Mouse (Mus musculus) naive thymus-derived CD4-positive, alpha-beta T cell, adult 2 months (primary cell): Measurements from ENCODE around the gene Cyb561d2.

Experiments
- DNase-seq: peaks from one replicate; pipeline ENCODE4 v3.0.0-alpha.2; 2011; ENCODE audit warnings: low read depth

The Cyb561d2 gene

DNA sequence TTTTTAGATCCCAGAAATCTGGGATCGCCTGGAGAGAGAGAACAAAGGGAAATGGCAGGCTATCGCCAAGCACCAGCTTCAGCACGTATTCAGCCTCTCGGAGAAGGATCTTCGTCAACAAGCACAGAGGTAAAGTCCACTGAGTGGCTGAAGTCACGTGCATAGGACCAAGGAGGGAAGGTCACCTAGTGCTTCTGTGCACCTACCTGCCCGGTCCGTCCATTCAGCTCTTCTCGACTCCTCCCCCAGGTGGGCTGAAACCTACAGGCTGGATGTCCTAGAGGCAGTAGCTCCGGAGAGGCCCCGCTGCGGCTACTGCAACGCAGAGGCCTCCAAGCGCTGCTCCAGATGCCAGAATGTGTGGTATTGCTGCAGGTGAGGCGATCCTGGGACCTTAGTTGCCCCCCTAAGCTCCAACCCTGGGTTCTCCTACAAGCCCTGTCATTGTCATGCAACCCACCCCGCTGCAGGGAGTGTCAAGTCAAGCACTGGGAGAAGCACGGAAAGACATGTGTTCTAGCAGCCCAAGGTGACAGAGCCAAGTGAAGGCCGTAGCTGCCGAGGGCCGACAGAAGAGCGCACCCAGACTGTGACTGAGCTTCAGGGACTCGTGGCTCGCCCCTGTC lies 8.6 kb upstream of the Cyb561d2 start:
- DNase-seq, result no peak

DNA sequence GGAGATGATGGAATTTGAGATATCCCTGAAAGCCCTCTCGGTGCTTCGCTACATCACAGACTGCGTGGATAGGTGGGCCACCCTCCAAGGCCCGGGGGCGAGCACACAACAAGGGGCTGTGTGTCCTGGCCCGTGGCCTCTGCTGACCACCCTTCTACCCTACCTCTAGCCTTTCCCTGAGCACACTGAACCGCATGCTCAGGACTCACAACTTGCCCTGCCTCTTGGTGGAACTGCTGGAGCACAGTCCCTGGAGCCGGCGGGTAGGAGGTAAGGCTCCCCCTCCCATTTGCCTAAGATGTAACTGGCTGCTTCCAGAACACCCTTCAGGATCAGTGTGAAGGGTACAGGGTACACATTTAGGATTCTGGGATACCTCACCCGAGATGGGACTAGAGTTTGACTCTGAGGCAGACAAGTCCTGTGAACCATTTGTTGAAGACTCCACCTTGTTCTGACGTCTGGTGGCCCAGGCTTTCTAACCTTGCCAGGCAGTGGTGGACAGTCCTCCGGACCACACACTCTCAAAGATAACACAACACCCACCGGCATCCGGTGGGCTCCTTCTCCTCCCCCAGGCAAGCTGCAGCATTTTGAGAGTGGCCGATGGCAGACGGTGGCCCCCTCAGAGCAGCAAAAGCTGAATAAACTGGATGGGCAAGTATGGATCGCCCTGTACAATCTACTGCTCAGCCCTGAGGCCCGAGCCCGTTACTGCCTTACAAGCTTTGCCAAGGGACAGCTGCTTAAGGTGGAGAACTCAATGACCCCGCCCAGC lies 7.5 kb upstream of the Cyb561d2 start:
- DNase-seq, result no peak

DNA sequence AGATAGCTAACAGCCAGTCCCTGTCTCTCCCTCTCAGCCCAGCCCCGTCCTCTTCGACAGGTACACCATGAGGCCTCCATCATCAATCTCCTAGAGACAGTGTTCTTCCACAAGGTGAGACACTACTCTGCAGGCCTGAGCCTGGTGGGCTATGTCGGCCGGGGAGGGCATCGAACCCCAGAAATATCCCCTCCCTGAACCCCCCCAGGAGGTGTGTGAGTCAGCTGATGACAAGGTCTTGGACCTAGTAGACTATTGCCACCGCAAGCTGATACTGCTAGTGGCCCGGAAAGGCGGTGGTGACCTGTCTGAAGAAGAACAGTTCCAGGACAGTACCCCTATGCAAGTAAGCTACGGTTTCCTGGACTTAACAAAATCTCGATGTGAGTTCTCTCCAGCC lies 6.8 kb upstream of the Cyb561d2 start:
- no peak for DNase-seq

DNA sequence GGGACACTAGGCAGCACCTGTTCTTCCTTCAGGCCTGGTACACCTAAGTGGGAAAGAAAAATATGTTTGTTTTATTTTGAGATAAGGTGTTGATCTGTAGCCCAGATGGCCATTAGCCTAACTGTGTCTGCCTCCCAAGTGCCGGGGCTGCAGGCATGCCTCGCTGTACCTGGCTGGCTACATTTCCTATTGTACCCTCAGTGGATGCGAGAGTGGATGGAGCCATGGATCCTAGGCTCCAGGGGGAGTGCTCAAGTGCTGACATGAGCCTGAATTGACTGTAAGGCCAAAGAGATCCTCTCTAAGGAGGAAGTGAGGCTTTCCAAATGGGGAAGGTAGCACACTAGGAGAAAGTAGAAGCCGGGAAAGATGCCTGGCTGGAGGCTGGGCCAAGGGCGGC lies 6.0 kb upstream of the Cyb561d2 start:
- no peak for DNase-seq

DNA sequence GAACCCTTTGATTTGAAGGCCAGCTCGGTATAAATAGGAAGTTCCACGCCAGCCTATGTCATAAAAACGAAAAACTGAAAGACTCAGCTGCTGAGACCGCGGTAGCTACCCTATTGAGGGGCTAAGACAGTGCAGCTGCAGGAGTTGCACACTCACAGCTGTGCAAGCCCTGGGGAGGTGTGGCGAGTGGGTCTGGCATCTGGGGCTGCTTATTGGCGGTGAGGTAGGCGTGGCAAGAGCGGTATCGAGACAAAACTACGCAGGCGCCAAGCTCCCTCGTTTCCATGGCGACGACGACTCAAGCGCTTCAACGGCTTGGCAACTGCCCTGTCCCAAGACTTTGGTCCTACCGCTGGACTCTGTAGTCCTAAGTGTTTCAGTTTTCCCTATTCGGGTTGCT lies 5.0 kb upstream of the Cyb561d2 start, which contains the start of gene Zmynd10:
Gene Zmynd10 (plus strand): TSS at position 273 of the 400 bp plus-strand sequence.
- peak; percentile 90 for DNase-seq

DNA sequence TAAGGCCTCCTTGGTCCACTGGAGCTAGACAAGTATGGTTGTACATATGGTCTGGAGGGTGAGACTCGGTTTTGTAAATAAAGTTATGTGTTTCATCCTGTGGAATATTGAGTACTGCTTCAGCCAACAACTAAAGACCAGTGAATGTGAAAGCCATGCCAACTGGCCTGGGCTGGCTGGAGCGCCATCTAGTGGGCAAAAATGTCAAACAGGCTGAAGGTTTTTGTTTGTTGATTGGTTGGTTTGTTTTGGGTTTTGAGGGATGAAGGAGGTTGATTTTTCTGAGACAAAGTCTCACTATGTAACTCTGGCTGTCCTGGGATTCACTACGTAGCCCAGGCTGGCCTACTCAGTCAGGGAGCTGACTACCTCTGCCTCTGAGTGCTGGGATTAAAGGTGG lies 3.6 kb upstream of the Cyb561d2 start:
- DNase-seq, result peak; percentile 90

DNA sequence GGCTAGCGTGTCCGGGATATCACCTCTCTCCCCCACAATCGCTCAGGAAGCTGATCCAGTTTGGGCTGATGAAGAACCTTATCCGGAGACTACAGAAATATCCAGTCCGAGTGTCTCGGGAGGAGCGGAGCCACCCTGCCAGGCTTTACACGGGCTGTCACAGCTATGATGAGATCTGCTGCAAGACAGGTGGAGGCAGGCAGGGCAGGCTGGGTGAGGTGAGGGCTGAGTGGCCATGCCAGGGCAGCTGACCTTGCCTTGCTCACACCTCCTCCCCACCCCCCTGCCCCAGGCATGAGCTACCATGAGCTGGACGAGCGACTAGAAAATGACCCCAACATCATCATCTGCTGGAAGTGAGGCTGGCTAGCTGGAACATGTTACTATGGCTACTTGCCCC lies 3.2 kb upstream of the Cyb561d2 start:
- no peak for DNase-seq

DNA sequence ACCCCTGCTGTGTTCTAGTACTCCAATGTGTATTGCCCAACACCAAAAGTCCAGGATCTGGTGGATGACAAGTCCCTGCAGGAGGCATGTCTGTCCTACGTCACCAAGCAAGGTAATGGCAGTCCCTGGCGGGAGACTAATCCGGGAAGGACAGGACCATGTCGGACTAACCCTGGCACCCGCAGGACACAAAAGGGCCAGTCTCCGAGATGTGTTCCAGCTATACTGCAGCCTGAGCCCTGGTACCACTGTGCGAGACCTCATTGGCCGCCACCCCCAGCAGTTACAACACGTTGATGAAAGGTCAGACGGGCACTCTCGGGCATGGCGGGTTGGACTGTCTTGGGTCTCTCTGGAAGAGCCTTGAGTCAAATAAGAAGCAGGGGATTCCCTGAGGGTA lies 2.7 kb upstream of the Cyb561d2 start:
- no peak for DNase-seq

DNA sequence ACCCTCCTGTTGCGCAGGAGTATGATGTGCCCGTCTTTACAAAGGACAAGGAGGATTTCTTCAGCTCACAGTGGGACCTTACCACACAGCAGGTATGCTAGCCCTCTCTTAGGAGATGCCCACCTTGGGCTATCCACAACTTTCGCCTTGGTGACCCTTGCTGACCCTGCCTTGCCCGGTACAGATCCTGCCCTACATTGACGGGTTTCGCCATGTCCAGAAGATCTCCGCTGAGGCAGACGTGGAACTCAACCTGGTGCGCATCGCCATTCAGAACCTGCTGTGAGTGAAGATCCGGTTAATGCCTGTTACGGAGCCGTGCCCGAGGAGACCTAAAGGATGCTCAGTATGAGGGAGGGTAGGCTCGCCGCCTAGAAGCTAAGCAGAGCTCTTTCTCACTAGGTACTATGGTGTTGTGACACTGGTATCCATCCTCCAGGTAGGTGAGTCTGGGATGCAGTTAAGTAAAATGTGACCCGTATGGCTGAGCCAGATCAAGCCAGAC lies 2.3 kb upstream of the Cyb561d2 start:
- DNase-seq, result no peak

DNA sequence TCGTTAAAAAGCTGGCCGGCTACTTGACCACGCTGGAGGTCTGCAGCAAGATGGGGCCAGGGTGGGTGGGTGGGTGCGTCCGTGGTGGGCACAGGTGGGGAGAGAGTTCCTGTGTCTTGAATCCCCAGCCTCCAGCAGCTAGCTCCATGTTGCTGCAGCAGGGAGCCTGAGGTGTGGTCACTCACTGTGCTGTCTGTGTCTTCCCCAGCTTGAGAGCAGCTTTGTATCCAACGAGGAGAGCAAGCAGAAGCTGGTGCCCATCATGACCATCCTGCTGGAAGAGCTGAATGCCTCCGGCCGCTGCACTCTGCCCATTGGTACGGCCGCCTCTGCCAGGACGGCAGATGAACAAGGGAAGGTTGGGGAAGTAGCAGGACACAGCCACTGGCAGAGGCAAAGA lies 1.3 kb upstream of the Cyb561d2 start:
- no peak for DNase-seq

DNA sequence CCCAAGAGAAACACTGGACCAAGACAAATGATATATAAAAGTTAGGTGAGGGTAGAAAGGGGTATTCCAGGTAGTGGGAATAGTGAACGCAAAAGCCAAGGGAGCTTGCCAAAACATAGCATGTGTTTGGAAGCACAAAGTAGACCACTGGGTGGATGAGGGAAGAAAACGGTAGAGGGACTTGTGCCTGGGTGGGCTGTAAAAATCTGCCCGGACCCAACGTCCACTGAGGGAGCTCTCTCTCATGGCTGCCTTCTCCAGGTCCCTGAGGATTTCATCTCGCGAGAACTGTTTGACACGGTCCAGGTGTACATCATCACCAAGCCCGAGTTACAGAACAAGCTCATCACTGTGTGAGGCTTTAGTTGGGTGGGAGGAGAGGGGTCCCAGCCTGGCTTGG lies 728 bp upstream of the Cyb561d2 start:
- no peak for DNase-seq

DNA sequence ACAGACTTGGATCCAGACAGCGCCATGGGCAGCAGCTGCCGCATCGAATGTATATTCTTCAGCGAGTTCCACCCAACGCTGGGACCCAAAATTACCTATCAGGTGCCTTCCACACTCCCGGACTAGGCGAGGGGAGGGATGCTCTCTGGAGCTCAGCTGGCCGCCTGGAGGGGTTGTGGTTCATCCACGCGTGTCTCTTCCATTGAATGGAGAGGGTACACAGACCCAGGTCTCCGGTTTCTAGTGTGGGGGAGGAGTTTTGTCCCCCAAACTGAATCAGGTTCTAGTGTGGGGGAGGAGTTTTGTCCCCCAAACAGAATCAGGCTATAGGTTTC lies 326 bp upstream of the Cyb561d2 start:
- DNase-seq, result no peak

DNA sequence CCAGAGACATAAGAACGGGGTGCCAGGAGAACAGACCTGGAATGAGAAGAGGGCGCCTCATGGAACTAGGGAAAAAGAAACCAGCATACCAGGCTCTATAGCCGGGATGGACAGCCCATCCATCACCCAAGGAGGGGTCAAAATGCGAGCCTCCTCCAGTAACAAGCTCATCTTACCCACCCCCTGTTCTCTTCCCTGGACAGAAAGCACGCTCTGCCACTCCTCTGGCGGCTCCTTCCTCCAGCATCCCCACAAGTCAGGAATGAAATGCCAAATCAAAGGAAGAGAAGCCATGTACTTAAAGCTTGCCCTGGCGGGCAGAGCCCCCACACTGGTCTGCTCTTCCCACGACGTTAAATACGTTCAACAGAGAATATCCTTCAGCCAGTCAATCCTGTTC lies 988 bp downstream of the Cyb561d2 start:
- no peak for DNase-seq

DNA sequence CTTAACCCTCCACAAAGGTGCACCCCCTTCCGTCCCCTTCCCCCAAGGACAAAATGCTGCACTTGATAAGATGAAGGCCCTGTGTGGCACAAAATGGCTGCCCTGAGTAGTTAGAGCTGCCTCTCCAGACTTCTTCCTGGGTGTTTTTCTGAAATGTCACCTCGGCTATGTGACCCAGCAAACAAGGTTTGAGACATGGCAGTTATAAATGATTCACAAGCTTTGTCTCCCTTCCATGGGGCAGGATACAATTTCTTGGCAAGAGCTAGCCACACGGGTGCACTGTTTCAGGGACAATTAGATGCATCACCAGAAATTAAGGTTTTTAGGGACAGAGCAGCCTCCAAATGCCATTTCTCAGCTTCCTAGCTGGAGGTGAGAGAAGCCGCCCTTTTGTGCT lies 1.6 kb downstream of the Cyb561d2 start:
- DNase-seq, result no peak

DNA sequence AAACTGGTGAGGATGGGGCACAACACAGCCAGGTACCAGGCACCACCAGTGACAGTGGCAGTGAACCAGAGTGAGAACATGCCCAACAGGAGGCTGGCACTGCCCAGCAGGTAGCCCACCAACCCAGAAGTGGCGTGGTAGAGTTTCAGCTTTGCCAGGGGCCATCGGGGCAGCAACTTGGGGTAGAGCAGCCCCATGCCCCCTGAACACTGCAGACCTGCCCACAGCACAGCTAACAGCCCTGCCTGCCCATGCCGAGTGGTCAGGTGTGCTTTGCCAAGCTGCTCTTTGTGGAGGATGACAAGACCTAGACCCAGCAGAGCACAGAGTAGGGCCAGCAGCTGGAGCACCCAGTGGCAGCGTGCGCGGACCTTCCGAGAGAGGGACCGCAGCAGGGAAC lies 2.1 kb downstream of the Cyb561d2 start:
- no peak for DNase-seq

DNA sequence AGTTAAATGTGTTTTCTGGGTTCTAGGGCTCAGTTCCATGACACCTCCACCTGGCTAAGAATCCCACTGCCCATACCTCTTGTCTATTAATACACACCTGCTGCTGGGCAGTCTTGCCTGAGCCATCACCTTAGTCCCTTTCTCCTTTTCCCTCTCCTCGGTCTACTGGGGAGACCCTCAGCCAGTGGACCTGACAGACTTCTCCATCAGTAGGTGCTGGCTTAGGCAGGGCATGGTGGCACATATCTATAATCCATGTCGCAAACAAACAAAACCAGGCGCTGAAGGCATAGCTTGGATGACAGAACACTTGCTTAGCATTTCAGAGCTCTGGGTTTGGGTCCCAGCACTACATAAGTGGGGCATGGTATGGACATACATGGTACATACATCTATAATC lies 3.3 kb downstream of the Cyb561d2 start:
- no peak for DNase-seq

DNA sequence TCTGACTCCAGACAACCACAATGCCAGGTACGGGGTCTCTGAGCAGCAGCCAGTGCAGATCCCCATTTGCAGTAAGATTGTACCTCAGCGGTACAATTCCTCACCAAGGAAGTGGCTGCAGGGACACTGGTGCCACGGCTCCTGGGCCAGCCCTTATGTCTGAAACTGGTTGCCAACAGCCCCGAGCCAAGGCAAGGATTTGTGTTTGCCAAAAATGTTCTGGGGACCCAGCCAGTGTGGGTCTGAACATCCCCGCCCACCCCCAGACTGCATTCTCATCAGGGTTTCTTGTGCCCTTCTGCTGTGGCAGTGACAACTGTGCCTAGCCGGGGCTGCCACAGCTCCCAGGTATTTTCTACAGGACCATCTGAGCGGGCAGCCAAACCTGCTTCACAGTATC lies 3.8 kb downstream of the Cyb561d2 start:
- DNase-seq, result no peak

DNA sequence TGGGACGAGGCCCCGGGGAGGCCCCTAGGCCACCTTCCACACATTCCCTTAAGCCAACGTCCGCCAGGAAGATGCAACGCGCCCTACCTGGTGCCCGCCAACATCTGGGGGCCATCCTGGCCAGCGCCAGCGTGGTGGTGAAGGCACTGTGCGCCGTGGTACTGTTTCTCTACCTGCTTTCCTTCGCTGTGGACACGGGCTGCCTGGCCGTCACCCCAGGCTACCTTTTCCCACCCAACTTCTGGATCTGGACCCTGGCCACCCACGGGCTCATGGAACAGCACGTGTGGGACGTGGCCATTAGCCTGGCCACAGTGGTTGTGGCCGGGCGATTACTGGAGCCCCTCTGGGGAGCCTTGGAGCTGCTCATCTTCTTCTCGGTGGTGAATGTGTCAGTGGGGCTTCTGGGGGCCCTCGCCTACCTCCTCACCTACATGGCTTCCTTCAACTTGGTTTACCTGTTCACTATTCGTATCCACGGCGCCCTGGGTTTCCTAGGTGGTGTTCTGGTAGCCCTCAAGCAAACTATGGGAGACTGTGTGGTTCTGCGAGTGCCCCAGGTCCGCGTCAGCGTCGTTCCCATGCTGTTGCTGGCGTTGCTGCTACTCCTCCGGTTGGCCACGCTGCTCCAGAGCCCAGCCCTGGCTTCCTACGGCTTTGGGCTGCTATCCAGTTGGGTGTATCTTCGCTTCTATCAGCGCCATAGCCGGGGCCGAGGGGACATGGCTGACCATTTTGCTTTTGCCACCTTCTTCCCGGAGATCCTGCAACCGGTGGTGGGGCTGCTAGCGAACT lies 7.4 kb downstream of the Cyb561d2 start:
- peak; percentile 43 for DNase-seq

DNA sequence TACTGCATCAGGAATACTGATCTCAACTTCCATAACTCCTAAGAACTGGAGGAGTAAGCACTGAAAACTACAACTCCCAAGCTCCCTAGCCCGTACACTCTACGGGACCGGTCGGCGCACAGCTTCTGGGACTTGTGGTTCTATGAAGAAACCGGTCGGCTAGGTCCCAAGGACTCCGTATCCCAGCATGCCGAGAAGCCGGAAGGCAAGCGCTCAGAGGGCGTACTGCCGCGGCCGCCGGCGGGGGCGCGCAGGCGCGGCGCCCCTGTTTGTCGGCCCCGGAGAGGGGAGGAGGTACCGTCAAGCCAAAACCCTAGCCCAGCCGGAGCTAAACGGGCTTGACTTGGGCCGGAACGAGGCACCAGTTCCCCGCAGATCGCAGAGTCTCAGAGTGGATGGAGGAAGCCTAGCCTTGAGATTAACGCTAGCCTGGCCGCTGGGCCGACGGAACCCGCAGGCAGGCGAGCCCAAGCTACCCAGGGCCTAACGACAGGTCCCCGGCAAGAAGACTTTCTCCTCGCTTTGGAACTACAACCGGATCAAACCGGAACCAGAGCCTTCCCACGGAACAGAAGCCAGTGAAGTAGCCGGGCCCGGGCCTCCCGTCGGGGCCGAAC lies 8.1 kb downstream of the Cyb561d2 start, which contains the start of gene Tmem115:
Gene Tmem115 (plus strand): TSS at position 155 of the 617 bp plus-strand sequence.
- peak; percentile 93 for DNase-seq

DNA sequence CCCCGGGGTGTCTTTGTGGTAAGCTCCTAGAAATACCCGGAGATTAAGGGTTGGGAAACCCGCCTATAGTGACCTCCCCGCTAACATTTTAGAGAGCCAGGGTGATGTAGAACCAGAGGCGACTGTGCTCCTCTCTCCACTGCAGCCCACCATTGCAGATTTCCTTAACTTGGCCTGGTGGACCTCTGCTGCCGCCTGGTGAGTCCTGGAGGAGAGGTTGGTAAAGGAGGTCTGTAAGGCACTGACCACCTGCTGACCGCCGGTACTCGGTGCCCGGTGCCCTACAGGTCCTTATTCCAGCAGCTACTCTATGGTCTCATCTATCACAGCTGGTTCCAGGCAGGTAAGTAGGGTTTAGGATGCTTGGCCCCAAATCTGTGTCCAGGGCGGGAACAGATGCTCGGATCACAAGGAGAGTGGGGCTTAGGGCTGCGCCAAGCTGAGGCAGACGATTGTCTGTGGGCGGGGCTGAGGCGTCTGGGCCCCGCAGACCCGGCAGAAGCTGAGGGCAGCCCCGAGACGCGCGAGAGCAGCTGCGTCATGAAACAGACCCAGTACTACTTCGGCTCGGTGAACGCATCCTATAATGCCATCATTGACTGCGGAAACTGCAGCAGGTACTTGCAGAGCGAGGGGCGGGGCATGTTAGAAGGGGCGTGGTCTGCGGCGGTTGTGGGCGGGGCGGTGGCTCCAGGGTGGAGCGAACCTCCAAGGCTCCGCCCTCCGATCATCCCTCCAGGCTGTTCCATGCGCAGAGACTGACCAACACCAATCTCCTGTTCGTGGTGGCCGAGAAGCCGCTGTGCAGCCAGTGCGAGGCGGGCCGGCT lies 15.6 kb downstream of the Cyb561d2 start:
- DNase-seq, result peak; percentile 81

DNA sequence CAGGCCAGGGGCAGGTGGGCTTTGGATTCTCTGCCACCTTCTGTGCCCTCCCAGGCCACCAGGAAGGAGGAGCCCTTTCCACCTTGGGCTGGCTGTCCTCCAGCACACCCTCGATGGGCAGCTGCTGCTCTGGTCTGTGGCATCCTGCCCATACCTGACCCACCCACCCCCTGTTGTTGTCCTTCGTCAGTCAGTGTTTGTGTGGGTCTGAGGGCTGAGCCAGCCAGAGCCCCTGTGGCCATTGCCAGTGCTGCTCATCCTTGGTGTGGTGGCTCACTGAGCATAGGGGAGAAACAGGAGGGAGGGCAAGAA lies 19.6 kb downstream of the Cyb561d2 start:
- no peak for DNase-seq
